Mouse (Mus musculus) forebrain, postnatal 0 days (tissue): ENCODE measurements at regions not wholly inside any gene's neighbourhood (a gene's known extent, or its start where the extent isn't known, plus 50 kb on each side); places are given as distances from the start of the nearest gene placed in this dataset.

Source experiments
- ATAC-seq: fragments of 200-750 bp; cut with Nextera tagmentation; 2 replicates; pipeline ENCODE4 v1.8.0; 2017; ENCODE audit warnings: mild to moderate bottlenecking, moderate library complexity
- DNase-seq: peaks from one replicate; pipeline ENCODE4 v3.0.0-alpha.2; 2015
- H3K27ac ChIP-seq: fragments of 300-500 bp; sonication (generic); 2 replicates; pipeline ENCODE4 v1.5.1; 2014; ENCODE audit warnings: low read depth, mild to moderate bottlenecking, antibody characterized with exemption, low read length, moderate library complexity, mixed read lengths
- H3K27me3 ChIP-seq: fragments of 300-500 bp; sonication (generic); 2 replicates; pipeline ENCODE4 v1.6.1; 2014; ENCODE audit warnings: mild to moderate bottlenecking, low read length, mixed read lengths; ENCODE audit not compliant: insufficient read depth
- H3K36me3 ChIP-seq: fragments of 300-500 bp; sonication (generic); 2 replicates; pipeline ENCODE4 v1.6.1; 2014; ENCODE audit warnings: mild to moderate bottlenecking, moderate library complexity; ENCODE audit not compliant: insufficient read depth
- H3K4me1 ChIP-seq: fragments of 300-500 bp; sonication (generic); 2 replicates; pipeline ENCODE4 v1.6.1; 2014; ENCODE audit warnings: antibody characterized with exemption; ENCODE audit not compliant: insufficient read depth
- H3K4me2 ChIP-seq: fragments of 300-500 bp; sonication (generic); 2 replicates; pipeline ENCODE4 v1.6.1; 2014; ENCODE audit warnings: low read depth, mild to moderate bottlenecking, moderate library complexity
- H3K4me3 ChIP-seq: fragments of 300-500 bp; sonication (generic); 2 replicates; pipeline ENCODE4 v1.5.1; 2014; ENCODE audit warnings: low read depth, low read length, mixed read lengths
- H3K9ac ChIP-seq: fragments of 300-500 bp; sonication (generic); 2 replicates; pipeline ENCODE4 v1.6.1; 2014; ENCODE audit warnings: mild to moderate bottlenecking
- H3K9me3 ChIP-seq: fragments of 300-500 bp; sonication (generic); 2 replicates; pipeline ENCODE4 v1.6.1; 2016; ENCODE audit warnings: low read length
- CTCF ChIP-seq: sonication (generic); IDR thresholded peaks from 2 replicates; pipeline ENCODE4 v1.5.1; 2016; ENCODE audit warnings: antibody characterized with exemption, control low read depth, low read depth
- WGBS: fragments of 180-500 bp; shearing (Covaris S2); extraction: QIAGEN DNeasy Blood & Tissue Kit; methylation state at CpG from one replicate; pipeline ENCODE4 v1.1.7; 2014; 5-methylcytosine and 5-hydroxymethylcytosine counted together

DNA sequence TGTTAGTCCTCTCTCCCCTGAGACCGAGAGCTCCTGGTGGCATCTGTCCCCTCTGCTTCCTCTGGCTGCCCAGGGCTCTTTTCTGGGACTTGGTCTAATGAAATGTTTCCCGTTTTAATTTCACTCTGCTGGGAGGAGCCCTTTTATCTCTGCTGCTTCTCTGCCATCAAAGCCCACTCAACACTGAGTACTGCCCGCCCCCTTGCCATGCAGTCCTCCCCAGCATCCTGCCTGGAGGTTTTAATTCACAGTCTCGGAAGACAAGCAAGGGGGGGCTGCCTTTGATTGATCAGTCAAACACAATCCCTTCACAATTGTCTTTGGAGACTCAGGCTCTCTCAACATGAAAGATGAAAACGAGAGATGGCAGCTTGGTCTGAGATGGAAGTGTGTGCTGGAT is 792.5 kb downstream of the Tmem114 start:
- no peak overlapping the region for H3K4me3 ChIP-seq
- 10% methylated on average over 5 of the region's 5 CpGs for WGBS
- ATAC-seq (no peak), DNase-seq (no peak)
- TF ChIP-seq CTCF, result no peak
- H3K4me1 ChIP-seq, result 0 out of 2 replicates have a peak, but pooled peaks cover 6% of the 10 kb centered on the region
- no peak overlapping the region for H3K27ac ChIP-seq
- H3K36me3 ChIP-seq, result no peaks in the 10 kb centered on the region
- no peak overlapping the region for H3K9ac ChIP-seq
- no peaks in the 10 kb centered on the region for H3K27me3 ChIP-seq
- no peaks in the 10 kb centered on the region for H3K9me3 ChIP-seq
- H3K4me2 ChIP-seq, result no peak overlapping the region

DNA sequence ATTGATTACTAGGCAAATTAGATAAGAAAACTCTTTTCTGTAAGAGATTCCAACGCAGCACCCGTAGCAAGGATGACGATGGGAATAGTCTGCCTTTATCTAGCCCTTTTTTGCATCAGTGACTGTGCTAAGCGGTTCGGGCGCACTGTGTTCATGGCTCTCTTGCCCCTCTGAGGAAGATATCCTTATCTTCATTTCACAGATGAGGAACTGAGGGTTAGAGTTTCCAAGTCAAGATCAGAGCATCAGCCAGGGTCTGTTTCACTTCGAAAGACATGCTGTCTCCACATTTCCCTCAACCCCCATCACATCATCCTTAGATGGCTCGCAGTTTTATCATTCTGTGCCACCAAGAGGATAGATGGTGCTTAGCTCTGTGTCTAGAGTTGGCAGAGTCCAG is 796.6 kb downstream of the Tmem114 start:
- no peaks in the 10 kb centered on the region for H3K36me3 ChIP-seq
- DNase-seq (no peak), ATAC-seq (no peak)
- H3K9me3 ChIP-seq, result no peaks in the 10 kb centered on the region
- no peak overlapping the region for H3K9ac ChIP-seq
- WGBS, result 92% methylated on average over 8 of the region's 8 CpGs
- no peak overlapping the region for H3K27ac ChIP-seq
- H3K4me2 ChIP-seq, result no peak overlapping the region
- no peaks in the 10 kb centered on the region for H3K27me3 ChIP-seq
- no peaks in the 10 kb centered on the region for H3K4me1 ChIP-seq
- H3K4me3 ChIP-seq, result no peak overlapping the region
- TF ChIP-seq CTCF, result no peak

DNA sequence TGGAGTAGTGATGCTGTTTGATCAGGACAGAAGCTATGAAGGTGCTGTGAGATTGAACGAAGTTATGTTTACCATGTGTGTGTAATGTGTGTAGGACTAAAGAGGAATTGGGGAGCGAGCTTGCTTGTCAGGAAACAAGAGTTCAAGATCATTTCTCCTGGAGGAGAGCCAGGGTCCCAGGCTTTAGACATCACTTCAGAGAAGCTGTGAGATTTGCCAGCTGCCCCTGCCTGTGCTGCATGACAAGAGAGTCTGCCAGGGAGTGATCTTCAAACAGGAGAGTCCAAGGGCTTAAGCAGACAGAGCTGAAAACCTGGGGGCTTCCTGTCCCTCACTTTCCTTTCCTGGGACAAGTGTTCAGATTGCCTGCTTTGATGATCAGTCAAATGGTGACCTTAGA is 818.3 kb downstream of the Tmem114 start:
- DNase-seq, result peak; percentile 9
- Histone ChIP-seq H3K4me3 (no peak overlapping the region), H3K4me1 (no peaks in the 10 kb centered on the region), H3K9ac (no peak overlapping the region), H3K27ac (no peak overlapping the region), H3K4me2 (no peak overlapping the region), H3K36me3 (no peaks in the 10 kb centered on the region), H3K27me3 (no peaks in the 10 kb centered on the region), H3K9me3 (no peaks in the 10 kb centered on the region)
- TF ChIP-seq CTCF, result no peak
- ATAC-seq, result no peak
- WGBS, result 63% methylated on average over 2 of the region's 2 CpGs

DNA sequence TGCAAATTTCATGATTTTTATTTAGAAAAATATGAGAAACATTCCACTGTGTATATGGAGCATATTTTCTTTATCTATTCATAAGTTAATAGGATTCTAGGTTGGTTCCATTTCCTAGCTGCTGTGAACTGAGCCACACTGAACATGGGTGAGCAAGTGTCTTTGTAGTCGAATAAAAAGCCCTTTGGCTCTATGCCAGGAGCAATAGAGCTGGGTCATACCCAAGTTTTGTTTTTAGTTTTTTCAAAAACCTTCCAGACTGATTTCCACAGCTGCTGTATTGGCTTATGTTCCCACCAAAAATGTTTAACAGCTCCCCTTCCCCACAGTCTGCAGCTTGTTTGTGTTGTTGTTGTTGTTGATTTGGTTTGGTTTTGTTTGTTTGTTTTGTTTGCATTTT is 822.5 kb downstream of the Tmem114 start:
- Histone ChIP-seq H3K36me3 (no peaks in the 10 kb centered on the region), H3K4me1 (no peaks in the 10 kb centered on the region), H3K4me3 (no peak overlapping the region), H3K4me2 (no peak overlapping the region), H3K9ac (no peak overlapping the region), H3K9me3 (no peaks in the 10 kb centered on the region), H3K27me3 (no peaks in the 10 kb centered on the region), H3K27ac (no peak overlapping the region)
- DNase-seq, result peak; percentile 52
- WGBS, result 6% methylated on average over 1 of the region's 1 CpGs
- ATAC-seq, result peak; percentile 27
- no peak for TF ChIP-seq CTCF

DNA sequence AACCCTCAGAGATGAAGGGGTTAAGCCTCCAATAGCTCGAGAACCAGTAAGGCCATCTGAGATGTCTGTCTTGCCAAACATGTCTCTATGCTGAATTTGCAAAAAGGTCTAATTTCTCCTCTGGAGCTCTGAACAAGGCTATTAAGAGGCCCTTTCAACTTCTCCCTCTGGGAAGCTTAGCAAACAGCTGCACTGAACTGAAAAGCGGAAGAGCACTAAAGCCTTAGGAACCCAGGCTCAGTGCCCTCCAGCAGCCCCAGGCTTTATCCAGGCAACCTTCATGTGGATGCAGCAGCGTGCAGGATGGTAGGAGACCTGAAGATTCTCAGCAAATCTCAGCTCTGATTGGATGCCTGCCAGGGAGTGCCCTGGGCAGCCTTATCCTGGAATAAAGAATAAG is 850.1 kb downstream of the Tmem114 start:
- Histone ChIP-seq H3K27me3 (no peaks in the 10 kb centered on the region), H3K9ac (no peak overlapping the region), H3K4me1 (no peaks in the 10 kb centered on the region; the same call in none of the 2 replicates), H3K4me2 (no peak overlapping the region), H3K36me3 (no peaks in the 10 kb centered on the region), H3K4me3 (no peak overlapping the region), H3K27ac (no peak overlapping the region), H3K9me3 (no peaks in the 10 kb centered on the region)
- DNase-seq (peak; percentile 7), ATAC-seq (peak; percentile 36; the same call in 1 of the 2 replicates)
- TF ChIP-seq CTCF, result no peak
- 30% methylated on average over 3 of the region's 3 CpGs for WGBS

DNA sequence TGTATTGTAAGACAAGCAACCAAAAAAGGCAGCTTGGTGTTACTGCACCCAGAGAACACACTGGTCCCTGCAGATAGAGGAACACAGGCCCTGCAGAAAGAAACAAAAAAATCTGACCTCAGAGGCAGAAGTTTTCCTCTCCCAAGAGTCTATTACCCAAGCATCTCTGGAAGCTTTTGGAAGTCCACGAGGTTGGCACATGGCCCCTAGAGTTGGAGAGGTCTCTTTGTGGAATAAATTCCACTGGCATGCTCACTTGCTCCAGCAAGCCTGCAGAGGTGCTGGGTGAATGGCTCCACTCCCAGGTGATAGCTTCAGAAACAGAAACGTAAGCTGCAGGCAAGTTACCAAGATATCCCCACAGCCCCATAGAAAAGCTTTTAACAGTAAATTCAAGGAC is 864.1 kb downstream of the Tmem114 start:
- no peak for ATAC-seq
- Histone ChIP-seq H3K9ac (no peak overlapping the region), H3K4me2 (no peak overlapping the region), H3K27ac (no peak overlapping the region), H3K36me3 (no peaks in the 10 kb centered on the region), H3K27me3 (no peaks in the 10 kb centered on the region; the same call in 1 of the 2 replicates), H3K9me3 (no peaks in the 10 kb centered on the region), H3K4me3 (no peak overlapping the region), H3K4me1 (no peaks in the 10 kb centered on the region)
- no peak for TF ChIP-seq CTCF
- WGBS, result 72% methylated on average over 2 of the region's 2 CpGs
- no peak for DNase-seq

DNA sequence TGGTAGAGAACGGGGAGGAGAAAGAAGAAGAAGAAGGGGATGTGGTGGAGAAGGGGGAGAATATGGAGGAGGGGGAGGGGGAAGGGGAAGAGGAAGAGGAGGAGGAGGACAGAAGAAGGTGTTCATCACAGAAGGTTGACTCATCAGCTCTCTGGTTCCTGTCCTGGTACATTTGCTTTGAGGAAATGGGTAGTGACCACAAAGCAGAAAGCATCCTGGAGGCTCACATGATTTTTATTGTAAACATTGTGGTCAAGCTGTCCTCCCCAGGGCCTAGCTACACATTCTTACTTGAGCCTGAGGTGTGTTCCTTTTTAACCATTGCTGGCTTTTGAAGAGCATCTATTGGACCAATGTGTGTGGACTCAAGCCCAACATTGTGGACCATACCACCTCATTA is 865.8 kb downstream of the Tmem114 start:
- H3K27ac ChIP-seq, result no peak overlapping the region
- H3K9ac ChIP-seq, result no peak overlapping the region
- WGBS, result 91% methylated on average over 1 of the region's 1 CpGs
- DNase-seq (no peak), ATAC-seq (no peak)
- H3K9me3 ChIP-seq, result no peaks in the 10 kb centered on the region
- H3K4me3 ChIP-seq, result no peak overlapping the region
- H3K36me3 ChIP-seq, result no peaks in the 10 kb centered on the region
- no peak overlapping the region for H3K4me2 ChIP-seq
- no peaks in the 10 kb centered on the region; the same call in 1 of the 2 replicates for H3K27me3 ChIP-seq
- no peaks in the 10 kb centered on the region for H3K4me1 ChIP-seq
- TF ChIP-seq CTCF, result no peak

DNA sequence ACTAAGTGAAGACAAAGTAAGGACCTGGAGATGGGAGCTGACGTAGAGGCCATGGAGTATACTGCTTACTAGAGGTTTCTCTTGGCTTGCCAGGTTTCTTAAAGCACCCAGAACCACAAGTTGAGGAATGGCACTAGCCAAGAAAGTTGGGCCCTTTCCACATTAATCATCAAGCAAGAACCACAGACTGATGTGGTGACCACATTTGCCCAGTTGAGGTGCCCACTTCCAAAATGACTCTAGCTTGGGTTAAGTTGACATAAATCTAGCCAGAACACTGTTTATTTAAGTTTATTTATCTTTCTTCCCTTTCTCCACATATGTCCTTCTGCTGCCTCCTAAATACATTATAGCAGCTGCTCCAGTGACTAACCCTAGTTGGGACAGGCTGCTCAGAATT is 866.3 kb downstream of the Tmem114 start:
- ATAC-seq (no peak), DNase-seq (no peak)
- Histone ChIP-seq H3K4me3 (no peak overlapping the region), H3K4me2 (no peak overlapping the region), H3K36me3 (no peaks in the 10 kb centered on the region), H3K4me1 (no peaks in the 10 kb centered on the region), H3K9ac (no peak overlapping the region), H3K27ac (no peak overlapping the region), H3K27me3 (no peaks in the 10 kb centered on the region; the same call in 1 of the 2 replicates), H3K9me3 (no peaks in the 10 kb centered on the region)
- no peak for TF ChIP-seq CTCF
- WGBS, result 80% methylated on average over 1 of the region's 1 CpGs
